7 mouse cellular contexts compared by ENCODE assay signal in genomic region chr2:167188315-167189207, GRCm38 (mm10). TPM values are rescaled to one million over a fixed set of nuclear protein-coding genes. Genes with fewer than 3 reads are reported as not detected.
DNase-seq lines count a peak whose midpoint lies in the region; ATAC-seq and TF ChIP-seq lines count a peak whose summit lies in the region.

No protein-coding gene starts in this region.

- no peaks in the 10 kb centered on the region for H3K9me3 ChIP-seq in hindbrain, embryonic 15.5 days
- H3K9me3 ChIP-seq in liver, embryonic 12.5 days (replicated peaks) = no peaks in the 10 kb centered on the region
- no peaks in the 10 kb centered on the region for H3K9me3 ChIP-seq in stomach, postnatal 0 days (ENCODE audit: control insufficient read depth, low read length)

- H3K36me3 ChIP-seq in hindbrain, embryonic 15.5 days = 0 out of 2 replicates have a peak, but pooled peaks cover under 1% of the 10 kb centered on the region
- H3K36me3 ChIP-seq in liver, embryonic 12.5 days = no peaks in the 10 kb centered on the region
- no peaks in the 10 kb centered on the region for H3K36me3 ChIP-seq in stomach, postnatal 0 days (ENCODE audit: control insufficient read depth, insufficient read depth, low read length)

- TF ChIP-seq EP300 in stomach, postnatal 0 days (optimal IDR thresholded peaks at IDR 0.05) = no peak

- H3K4me2 ChIP-seq in hindbrain, embryonic 15.5 days = peak overlapping the region; percentile 72
- H3K4me2 ChIP-seq in liver, embryonic 12.5 days = peak overlapping the region; percentile 72
- peak overlapping the region; percentile 68 for H3K4me2 ChIP-seq in stomach, postnatal 0 days (replicated peaks; ENCODE audit: low read depth)

- DNase-seq in R1 (ENCODE audit: low read depth, low spot score) = peak; percentile 87
- peak; percentile 61 for DNase-seq in brain, adult 2 months (ENCODE audit: low read depth, low spot score)
- peak; percentile 89 for DNase-seq in gastrocnemius, adult 2 months
- peak; percentile 23 to 57 for DNase-seq in natural killer cell, adult 2 months (ENCODE audit: low spot score in 2 of 2)
- DNase-seq in stomach, postnatal 0 days (ENCODE audit: low spot score) = peak; percentile 91

- peak; percentile 41 for TF ChIP-seq CTCF in gastrocnemius, adult 2 months (IDR thresholded peaks at IDR 0.05)
- TF ChIP-seq CTCF in stomach, postnatal 0 days (IDR thresholded peaks at IDR 0.05; ENCODE audit: low read depth) = peak; percentile 62

- peak overlapping the region; percentile 81 for H3K27ac ChIP-seq in gastrocnemius, adult 2 months
- no peak overlapping the region for H3K27ac ChIP-seq in hindbrain, embryonic 15.5 days (replicated peaks)
- H3K27ac ChIP-seq in liver, embryonic 12.5 days = no peak overlapping the region
- H3K27ac ChIP-seq in stomach, postnatal 0 days (replicated peaks) = no peak overlapping the region

- peak; percentile 16; the same call in 1 of the 2 replicates for ATAC-seq in hindbrain, embryonic 15.5 days (ENCODE audit: low FRiP score, low read depth)
- peak; percentile 54 for ATAC-seq in liver, embryonic 12.5 days
- peak; percentile 82 for ATAC-seq in stomach, postnatal 0 days (ENCODE audit: low FRiP score, low TSS enrichment)

- H3K27me3 ChIP-seq in hindbrain, embryonic 15.5 days = peaks cover 20% of the 10 kb centered on the region
- H3K27me3 ChIP-seq in liver, embryonic 12.5 days (replicated peaks) = peaks cover 87% of the 10 kb centered on the region
- H3K27me3 ChIP-seq in stomach, postnatal 0 days (ENCODE audit: control insufficient read depth, insufficient read depth, low read length) = no peaks in the 10 kb centered on the region

- no peak overlapping the region for H3K9ac ChIP-seq in hindbrain, embryonic 15.5 days
- H3K9ac ChIP-seq in liver, embryonic 12.5 days = no peak overlapping the region
- peak overlapping the region; percentile 18; the same call in 1 of the 2 replicates for H3K9ac ChIP-seq in stomach, postnatal 0 days (ENCODE audit: low read length)

- intact Hi-C loops in gastrocnemius, adult 2 months (cut with DNase I) = no loop called here

- WGBS in hindbrain, embryonic 15.5 days = 15% methylated on average over 71 of the region's 83 CpGs
- WGBS in liver, embryonic 12.5 days (ENCODE audit: insufficient replicate concordance) = 18% methylated on average over 57 of the region's 83 CpGs
- WGBS in stomach, postnatal 0 days = 12% methylated on average over 69 of the region's 83 CpGs

- peak overlapping the region; percentile 81 for H3K4me3 ChIP-seq in gastrocnemius, adult 2 months
- H3K4me3 ChIP-seq in hindbrain, embryonic 15.5 days = peak overlapping the region; percentile 63
- H3K4me3 ChIP-seq in liver, embryonic 12.5 days = peak overlapping the region; percentile 47
- H3K4me3 ChIP-seq in stomach, postnatal 0 days (ENCODE audit: low read depth, low read length) = peak overlapping the region; percentile 50

- peaks cover 47% of the 10 kb centered on the region for H3K4me1 ChIP-seq in hindbrain, embryonic 15.5 days (replicated peaks)
- peaks cover 21% of the 10 kb centered on the region for H3K4me1 ChIP-seq in liver, embryonic 12.5 days
- H3K4me1 ChIP-seq in stomach, postnatal 0 days (replicated peaks; ENCODE audit: control insufficient read depth, insufficient read depth) = no peaks in the 10 kb centered on the region; the same call in none of the 2 replicates

RNA-seq across cellular contexts. Expression of gene Kcnb1, which starts 1.4 kb away (rescaled TPM):
- total RNA-seq in gastrocnemius, adult 2 months (2021) = 10 to 100 TPM; 16.1 to 20.7 TPM
- 3.4 and 3.8 TPM in 2 replicates for polyA plus RNA-seq in hindbrain, embryonic 15.5 days (2015; fragmentation: Nextera tagmentation; extraction: Ambion mirVana)
- 0.19 and 0.43 TPM in 2 replicates for polyA plus RNA-seq in liver, embryonic 12.5 days (2016; fragmentation: Nextera tagmentation; extraction: Ambion mirVana)
- 1.6 and 1.9 TPM in 2 replicates for polyA plus RNA-seq in stomach, postnatal 0 days (2015; fragmentation: Nextera tagmentation; extraction: Ambion mirVana)

RNA-seq across cellular contexts. Expression of gene Ptgis, which starts 51.8 kb away (rescaled TPM):
- 1 to 10 TPM; 1.7 to 5.2 TPM for total RNA-seq in gastrocnemius, adult 2 months (2021)
- polyA plus RNA-seq in hindbrain, embryonic 15.5 days (2015; fragmentation: Nextera tagmentation; extraction: Ambion mirVana) = 3.6 and 3.8 TPM in 2 replicates
- polyA plus RNA-seq in liver, embryonic 12.5 days (2016; fragmentation: Nextera tagmentation; extraction: Ambion mirVana) = 2.4 and 2.9 TPM in 2 replicates
- 21.9 and 26.7 TPM in 2 replicates for polyA plus RNA-seq in stomach, postnatal 0 days (2015; fragmentation: Nextera tagmentation; extraction: Ambion mirVana)

Comparison
In these comparisons a context has a peak if more than half of its experiments do, and no peak if none do; other contexts are left out.
1. DNase-seq: peak in every context shown above with its lines; median percentile 91 in stomach, postnatal 0 days; 89 in gastrocnemius, adult 2 months; 87 in R1; 61 in brain, adult 2 months; 40 in natural killer cell, adult 2 months.
2. ATAC-seq: peak in every context shown above with its lines; median percentile 82 in stomach, postnatal 0 days; 54 in liver, embryonic 12.5 days; 16 in hindbrain, embryonic 15.5 days.